Mouse (Mus musculus) erythroblast, adult 5-6 weeks (primary cell): Measurements from ENCODE around the gene Ssh3. TPM values are rescaled to one million over a fixed set of nuclear protein-coding genes. Genes with fewer than 3 reads are reported as not detected.

Experiments used
- ATAC-seq: replicated peaks from 2 replicates; pipeline ENCODE4 v1.8.0; 2016; ENCODE audit warnings: moderate number of reproducible peaks, mild to moderate bottlenecking, moderate TSS enrichment, inconsistent platforms; ENCODE audit not compliant: poor library complexity, low FRiP score, severe bottlenecking
- total RNA-seq, 2 experiments: library from RNA; stranded (forward) in 1 of 2; stranded (reverse) in 1 of 2; fragments of 150-400 nt in 1 of 2; fragments of 200-764, 138-1000 nt in 1 of 2; gene quantifications; 2 replicates each; pipeline versions ENCODE4 v1.2.3 to v1.2.4; 2015 to 2017; ENCODE audit warnings: low replicate concordance in 2 of 2

The Ssh3 gene
- total RNA-seq, 2 experiments from 2014 or later = 3.0 to 3.8 TPM

DNA sequence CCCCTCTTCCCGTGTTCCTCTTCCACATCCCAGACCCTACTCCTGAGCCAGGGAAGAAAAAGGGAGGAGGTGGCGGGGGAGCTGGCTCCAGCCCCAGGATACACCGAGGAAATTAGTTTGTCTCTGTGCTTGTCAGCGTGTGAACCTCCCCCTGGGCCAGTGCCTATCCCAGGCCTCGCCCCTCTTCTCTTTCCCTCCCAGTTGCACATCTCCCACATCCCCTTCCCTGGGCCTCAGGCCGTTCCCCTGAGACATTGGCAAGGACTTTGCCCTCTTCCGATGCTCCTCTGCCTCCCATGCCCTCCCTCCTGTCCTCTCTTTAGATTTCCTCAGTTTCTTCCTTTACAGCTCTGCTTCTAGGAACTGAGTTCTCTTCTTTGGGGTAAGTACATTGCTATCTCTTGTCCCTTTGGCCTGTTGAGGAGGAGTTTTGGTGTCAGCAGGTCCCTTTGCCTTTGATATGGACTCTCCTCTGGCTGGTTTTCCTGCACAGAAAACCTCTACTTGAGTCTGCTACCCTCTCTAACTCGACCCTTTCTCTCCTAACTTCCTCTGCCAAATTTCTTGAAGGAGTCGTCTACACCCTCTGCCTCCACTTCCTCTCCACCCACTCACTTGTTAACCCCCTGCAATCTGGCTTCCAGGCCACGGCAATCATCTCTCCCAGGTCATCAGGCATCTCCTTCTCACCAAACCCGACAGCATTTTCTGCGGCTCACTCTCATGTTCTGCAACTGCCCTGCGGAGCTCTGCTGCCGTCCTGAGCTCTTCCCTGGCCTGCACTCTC is 47.8 kb downstream of the Ssh3 start:
- no peak for ATAC-seq

DNA sequence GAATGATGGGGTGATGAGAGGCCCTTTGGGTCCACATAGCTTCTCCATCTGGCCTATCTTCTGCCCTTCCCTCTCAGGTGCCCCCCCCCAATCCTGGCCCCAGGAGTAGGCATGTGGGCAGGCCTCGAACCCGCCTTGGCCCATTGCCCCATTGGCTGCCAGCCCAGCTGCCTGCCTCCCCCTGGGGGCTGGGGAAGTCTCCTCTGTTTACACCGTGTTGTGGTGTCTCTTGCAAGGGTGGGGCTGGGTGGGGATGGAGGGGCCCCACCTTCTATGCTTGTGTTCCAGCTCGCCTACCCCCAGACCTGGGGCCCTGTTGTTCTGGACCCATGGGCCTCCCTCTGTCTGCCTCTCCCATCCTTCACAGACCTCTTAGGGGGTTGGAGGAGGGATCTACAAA is 48.6 kb downstream of the Ssh3 start:
- ATAC-seq = no peak

DNA sequence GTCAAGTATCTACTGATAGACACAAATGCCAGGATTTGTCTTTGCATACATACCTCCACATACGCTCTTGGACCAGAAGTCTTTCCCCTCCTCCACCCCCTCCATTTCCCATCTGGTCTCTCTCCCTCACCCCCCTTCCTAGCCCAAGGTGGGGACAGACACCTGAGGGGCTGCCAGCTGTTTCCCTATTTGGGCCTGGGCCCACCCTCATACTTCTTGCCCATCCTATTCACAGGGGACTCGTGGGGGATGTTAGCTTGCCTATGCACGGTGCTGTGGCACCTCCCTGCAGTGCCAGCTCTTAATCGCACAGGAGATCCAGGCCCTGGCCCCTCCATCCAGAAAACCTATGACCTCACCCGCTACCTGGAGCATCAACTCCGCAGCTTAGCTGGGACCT is 49.0 kb downstream of the Ssh3 start:
- ATAC-seq = no peak

DNA sequence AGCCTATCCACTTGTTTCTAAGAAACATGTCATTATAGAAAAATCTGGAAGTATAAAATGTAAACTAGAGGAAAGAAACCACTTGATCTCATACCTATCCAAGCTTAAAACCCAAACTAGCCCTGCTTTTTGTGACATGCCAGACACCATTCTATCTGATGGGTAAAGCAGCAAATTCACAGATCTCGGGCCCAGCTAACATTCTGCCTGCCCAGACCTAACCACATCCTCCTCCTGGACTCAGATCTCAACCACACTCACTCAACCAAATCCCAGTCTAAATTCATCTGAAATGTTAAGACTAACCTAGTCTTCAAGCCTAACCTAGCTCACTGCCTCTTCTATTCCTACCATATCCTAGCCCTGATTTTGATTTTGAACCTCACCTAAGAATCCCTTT is 50.2 kb downstream of the Ssh3 start:
- ATAC-seq = no peak

DNA sequence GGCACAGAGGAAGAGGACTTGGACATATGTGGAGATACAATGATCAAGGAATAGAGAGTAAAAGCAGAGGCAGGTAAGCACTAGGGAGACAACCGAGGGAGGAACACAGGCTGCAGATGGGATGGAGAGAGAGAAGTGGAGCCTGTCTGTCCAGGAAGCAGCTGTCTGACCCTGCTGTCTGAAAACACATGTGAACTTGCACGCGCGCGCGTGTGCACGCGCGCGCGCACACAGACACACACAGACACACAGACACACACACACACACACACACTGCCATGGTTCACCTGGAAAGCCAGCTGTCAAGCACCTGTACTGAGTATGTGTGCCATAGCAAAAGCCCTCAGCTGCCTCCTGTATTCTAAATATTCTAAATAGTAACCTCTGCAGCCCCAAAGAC is 50.7 kb downstream of the Ssh3 start:
- no peak for ATAC-seq

DNA sequence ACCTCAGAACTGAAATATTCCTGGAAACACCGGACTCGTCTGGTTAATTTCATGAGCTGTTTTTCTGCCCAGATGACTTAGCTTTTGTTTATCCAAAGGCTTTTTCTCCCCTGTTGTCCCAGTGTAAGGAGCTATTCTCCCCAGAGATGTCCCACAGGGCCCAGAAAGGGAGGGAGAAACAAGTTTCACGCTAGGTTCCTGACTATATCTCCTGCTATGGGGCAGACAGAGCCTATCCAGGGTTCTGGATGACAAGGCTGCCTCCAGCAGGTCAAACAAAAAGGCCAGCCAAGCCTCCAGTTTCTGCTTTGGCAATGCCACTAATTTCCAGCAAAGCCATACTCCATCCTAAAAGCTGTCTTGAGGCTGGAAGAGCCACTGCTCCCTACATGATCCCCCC is 51.1 kb downstream of the Ssh3 start:
- no peak for ATAC-seq

DNA sequence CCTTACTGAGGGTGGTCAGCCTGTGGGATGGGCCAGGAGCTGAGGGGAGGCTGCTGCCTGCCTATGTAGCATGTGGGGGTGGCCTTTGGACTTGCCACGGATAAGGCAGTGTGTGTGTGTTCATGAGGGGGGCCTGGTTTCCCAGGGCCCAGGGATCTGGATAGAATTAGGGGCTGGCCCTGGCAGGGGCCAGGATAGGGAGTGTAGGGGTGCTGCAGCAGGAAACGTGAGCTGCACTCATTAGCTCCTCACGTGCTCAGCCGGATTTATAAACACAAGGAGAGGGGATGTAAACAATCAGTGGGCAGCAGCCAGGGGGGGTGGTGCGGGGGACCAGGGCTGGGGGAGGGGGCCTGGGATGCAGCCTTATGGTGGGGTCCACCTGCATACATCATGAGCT is 51.8 kb downstream of the Ssh3 start:
- no peak for ATAC-seq

DNA sequence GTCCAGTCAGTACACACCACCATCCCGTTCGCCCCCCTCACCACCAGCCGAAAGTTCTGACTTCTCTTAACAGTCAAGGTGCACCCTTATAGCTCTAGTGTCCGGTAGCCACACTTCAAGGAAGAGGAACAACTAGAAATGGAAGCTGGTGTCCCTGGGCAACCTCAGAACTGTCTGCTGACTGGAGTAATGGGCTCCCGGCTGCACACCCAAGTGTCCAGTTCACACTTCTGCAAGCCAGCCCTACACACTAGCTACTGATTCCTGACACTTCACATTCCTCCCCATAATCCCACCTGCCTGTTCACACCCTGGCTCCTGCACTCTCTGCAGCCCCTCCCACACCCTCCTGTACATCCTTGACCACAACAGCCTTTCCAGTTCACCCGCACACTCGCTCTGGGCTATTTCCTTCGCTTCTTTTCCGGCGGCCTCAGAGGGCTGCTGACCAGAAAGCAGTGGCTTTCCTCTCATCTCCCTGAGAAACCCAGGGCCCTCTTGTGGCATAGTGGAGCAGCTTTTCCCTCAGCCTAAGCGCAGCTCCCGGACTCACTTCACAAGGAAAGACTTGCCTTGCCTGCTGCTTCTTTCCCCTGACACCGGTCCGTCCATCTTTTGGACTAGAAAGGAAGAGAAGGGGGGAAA is 52.8 kb downstream of the Ssh3 start:
- ATAC-seq = no peak

DNA sequence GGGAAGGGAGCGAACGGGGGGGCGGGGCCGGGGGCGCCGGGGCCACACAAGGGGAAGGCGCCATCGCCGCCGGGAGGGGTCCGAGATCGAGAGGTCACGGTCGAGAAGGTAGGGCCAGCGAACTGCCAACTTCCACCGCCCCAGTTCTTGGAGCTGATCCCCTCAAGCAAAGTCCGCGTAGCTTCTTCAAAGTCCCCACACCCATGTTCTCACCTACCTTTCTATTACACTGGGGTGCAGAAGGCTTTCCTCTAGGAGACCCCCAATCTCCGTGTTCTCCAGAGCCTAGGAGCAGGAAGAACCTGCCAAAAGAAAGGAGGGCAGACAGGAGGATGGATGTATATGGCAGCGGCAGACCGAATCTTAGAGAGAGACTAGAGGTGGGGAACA is 53.5 kb downstream of the Ssh3 start:
- no peak for ATAC-seq

DNA sequence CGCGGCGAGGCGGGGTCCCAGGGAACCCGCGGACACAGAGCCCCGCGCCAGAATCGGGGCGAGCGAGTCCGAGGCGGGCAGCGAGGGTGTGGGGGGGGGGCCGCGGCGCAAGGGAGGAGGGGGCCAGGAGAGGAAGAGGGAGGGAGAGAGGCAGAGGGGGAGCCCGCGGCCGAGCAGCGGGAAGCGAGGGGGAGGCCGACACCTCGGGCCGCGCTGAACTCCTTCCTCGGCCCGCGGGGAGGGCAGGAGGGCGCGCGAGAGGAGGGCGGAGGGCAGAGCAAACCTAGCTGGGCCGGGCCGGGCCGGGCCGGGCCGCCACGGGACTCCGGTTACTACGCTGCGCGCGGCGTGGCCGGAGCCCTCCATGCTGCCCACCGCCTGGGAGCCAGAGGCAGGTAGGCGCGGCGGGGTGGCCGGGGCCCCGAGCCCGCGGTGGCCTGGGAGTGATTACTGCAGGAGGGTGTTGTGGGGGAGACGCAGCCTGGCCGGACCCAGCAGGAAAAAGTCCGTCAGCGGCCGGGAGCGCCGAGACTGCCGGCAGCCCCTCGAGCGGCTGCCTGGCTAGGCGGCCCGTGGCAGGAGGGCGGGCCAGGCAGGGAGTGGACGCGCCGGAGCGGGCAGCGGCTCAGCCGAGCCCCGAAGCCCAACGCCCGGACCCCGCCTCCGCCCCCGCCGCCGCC is 54.1 kb downstream of the Ssh3 start:
- no peak for ATAC-seq

DNA sequence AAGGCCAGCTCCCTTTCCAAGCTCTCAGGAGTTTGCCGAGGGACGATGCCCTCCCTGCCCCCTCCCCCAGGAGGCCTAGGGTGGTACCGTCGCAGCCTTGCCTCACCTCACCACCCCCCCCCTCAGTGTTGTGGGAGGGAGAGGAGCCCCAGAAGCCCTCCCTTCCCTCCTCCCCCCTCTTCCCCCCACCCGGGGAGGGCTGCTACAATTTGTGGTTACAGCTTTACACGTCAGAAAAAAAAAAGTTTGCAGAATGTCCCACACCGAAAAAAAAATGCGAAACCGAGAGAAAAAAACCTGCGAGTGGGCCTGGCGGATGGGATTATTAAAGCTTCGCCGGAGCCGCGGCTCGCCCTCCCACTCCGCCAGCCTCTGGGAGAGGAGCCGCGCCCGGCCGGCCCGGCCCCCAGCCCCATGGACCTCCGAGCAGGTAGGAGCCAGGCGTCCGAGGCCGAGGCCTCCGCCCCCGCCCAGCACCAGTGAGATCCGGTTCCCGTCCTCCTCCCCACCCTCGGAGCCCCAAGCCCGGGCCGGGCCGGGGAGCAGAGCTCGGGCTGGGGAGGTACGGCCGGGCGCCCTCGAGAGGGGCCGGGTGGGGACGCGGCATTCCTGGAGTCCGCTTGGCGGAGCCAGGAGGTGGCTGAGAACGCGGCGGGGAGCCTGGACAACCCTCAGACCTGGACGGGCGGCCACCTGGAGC is 54.8 kb downstream of the Ssh3 start, which contains the start of the genes Clcf1 and AC109138.7:
Gene Clcf1 (plus strand): TSS at position 168 of the 700 bp plus-strand sequence.
Gene AC109138.7 (plus strand): TSS at position 287 of the 700 bp plus-strand sequence.
- no peak for ATAC-seq

DNA sequence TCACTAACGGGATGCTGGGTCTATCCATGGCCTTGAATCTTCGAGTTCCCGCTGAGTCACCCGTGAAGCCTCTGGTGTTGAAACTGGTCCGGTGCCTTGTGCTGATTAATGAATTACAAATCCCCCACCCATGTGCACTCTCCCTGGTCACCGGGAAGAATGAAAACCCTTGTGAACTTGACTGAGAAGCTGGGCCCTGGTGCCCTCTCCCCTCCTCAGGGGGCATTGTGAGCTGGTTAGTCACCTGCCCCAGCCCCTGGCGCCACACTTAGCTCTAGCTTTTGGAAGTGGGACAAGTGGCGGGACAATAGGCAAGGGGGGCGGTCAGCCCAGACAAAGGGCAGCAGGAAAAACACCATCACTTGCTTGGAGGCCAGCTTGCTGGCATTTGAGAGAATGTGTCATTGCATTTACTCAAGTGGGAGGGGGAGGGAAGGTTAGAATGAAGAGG is 55.4 kb downstream of the Ssh3 start:
- no peak for ATAC-seq

DNA sequence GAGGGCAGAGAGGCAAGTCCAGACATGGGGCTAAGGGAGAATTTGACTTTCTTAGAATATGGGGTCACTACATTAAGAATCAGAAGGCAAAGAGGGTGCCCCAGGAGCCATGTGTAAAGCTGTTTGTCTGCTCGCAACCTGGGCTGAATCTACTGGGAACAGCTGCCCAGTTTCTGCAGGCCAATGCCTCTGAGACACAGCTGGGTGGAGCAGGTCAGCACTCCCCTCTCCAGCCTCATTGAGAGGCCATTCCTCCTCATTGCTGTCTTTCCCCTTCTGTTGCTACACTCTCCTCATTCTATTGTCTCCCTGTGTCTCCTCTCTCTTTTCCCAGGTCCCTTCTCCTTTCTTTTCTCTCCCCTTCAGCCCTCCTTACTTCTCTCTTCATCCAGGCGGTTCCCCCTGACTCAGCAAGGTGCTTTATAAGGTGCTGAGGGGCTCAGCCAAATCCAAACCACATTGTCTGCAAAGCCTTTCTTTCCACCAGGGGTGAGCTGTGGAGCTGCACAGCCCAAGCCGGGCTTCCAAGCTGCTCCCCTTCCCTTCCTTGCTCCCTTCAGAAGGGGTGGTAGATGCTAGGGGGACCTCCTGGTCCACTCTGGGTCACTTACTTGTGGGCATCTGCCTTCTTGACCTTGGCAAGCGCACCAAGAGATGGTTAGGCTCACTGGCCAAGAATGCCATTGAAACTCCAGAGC is 56.9 kb downstream of the Ssh3 start:
- ATAC-seq = no peak

Other genes starting within 250 kb of the Ssh3 start
- 79.2 and 134 TPM in 2 replicates for gene Gstp1, start 231.2 kb downstream of the Ssh3 start, total RNA-seq (2015; ENCODE audit: low replicate concordance)
- 15.5 and 40.6 TPM in 2 replicates for gene Gstp1, start 231.2 kb downstream of the Ssh3 start, total RNA-seq (2017; ENCODE audit: low replicate concordance)
- gene Gstp2, start 223.2 kb downstream of the Ssh3 start, total RNA-seq (2015; ENCODE audit: low replicate concordance) = not detected in 2 replicates
- gene Gstp2, start 223.2 kb downstream of the Ssh3 start, total RNA-seq (2017; ENCODE audit: low replicate concordance) = 1.4 and 2.1 TPM in 2 replicates
- 4.2 and 30.2 TPM in 2 replicates for gene Gstp3, start 209.6 kb downstream of the Ssh3 start, total RNA-seq (2015; ENCODE audit: low replicate concordance)
- gene Gstp3, start 209.6 kb downstream of the Ssh3 start, total RNA-seq (2017; ENCODE audit: low replicate concordance) = 8.4 and 11.1 TPM in 2 replicates
- not detected in 2 replicates for gene Cabp2, start 187.6 kb downstream of the Ssh3 start, total RNA-seq (2015; ENCODE audit: low replicate concordance)
- gene Cabp2, start 187.6 kb downstream of the Ssh3 start, total RNA-seq (2017; ENCODE audit: low replicate concordance) = not detected in 2 replicates
- gene Cdk2ap2, start 172.0 kb downstream of the Ssh3 start, total RNA-seq (2015; ENCODE audit: low replicate concordance) = 51.9 and 92.4 TPM in 2 replicates
- gene Cdk2ap2, start 172.0 kb downstream of the Ssh3 start, total RNA-seq (2017; ENCODE audit: low replicate concordance) = 11.8 and 18.7 TPM in 2 replicates
- 20.1 and 32.7 TPM in 2 replicates for gene Pitpnm1, start 169.2 kb downstream of the Ssh3 start, total RNA-seq (2015; ENCODE audit: low replicate concordance)
- 17.0 and 19.7 TPM in 2 replicates for gene Pitpnm1, start 169.2 kb downstream of the Ssh3 start, total RNA-seq (2017; ENCODE audit: low replicate concordance)
- gene Aip, start 143.3 kb downstream of the Ssh3 start, total RNA-seq (2015; ENCODE audit: low replicate concordance) = 35.7 and 52.1 TPM in 2 replicates
- 20.9 and 49.9 TPM in 2 replicates for gene Aip, start 143.3 kb downstream of the Ssh3 start, total RNA-seq (2017; ENCODE audit: low replicate concordance)
- not detected in 2 replicates for gene Gpr152, start 129.4 kb downstream of the Ssh3 start, total RNA-seq (2015; ENCODE audit: low replicate concordance)
- not detected in 2 replicates for gene Gpr152, start 129.4 kb downstream of the Ssh3 start, total RNA-seq (2017; ENCODE audit: low replicate concordance)
- gene Cabp4, start 125.1 kb downstream of the Ssh3 start, total RNA-seq (2015; ENCODE audit: low replicate concordance) = not detected in 2 replicates
- gene Cabp4, start 125.1 kb downstream of the Ssh3 start, total RNA-seq (2017; ENCODE audit: low replicate concordance) = 0.43 TPM in 1 of 2 replicates, not detected in the other
- gene Coro1b, start 120.6 kb downstream of the Ssh3 start, total RNA-seq (2015; ENCODE audit: low replicate concordance) = 55.8 and 69.6 TPM in 2 replicates
- gene Coro1b, start 120.6 kb downstream of the Ssh3 start, total RNA-seq (2017; ENCODE audit: low replicate concordance) = 19.1 and 22.6 TPM in 2 replicates
- 22.9 and 36.6 TPM in 2 replicates for gene Ptprcap, start 115.6 kb downstream of the Ssh3 start, total RNA-seq (2015; ENCODE audit: low replicate concordance)
- 7.7 and 8.3 TPM in 2 replicates for gene Ptprcap, start 115.6 kb downstream of the Ssh3 start, total RNA-seq (2017; ENCODE audit: low replicate concordance)
- 7.1 and 25.3 TPM in 2 replicates for gene Rps6kb2, start 105.8 kb downstream of the Ssh3 start, total RNA-seq (2015; ENCODE audit: low replicate concordance)
- 23.9 and 27.2 TPM in 2 replicates for gene Rps6kb2, start 105.8 kb downstream of the Ssh3 start, total RNA-seq (2017; ENCODE audit: low replicate concordance)
- 0.84 and 6.5 TPM in 2 replicates for gene Carns1, start 93.7 kb downstream of the Ssh3 start, total RNA-seq (2015; ENCODE audit: low replicate concordance)
- 0.60 and 0.70 TPM in 2 replicates for gene Carns1, start 93.7 kb downstream of the Ssh3 start, total RNA-seq (2017; ENCODE audit: low replicate concordance)
- 8.8 and 25.7 TPM in 2 replicates for gene Tbc1d10c, start 77.9 kb downstream of the Ssh3 start, total RNA-seq (2015; ENCODE audit: low replicate concordance)
- 5.8 and 11.3 TPM in 2 replicates for gene Tbc1d10c, start 77.9 kb downstream of the Ssh3 start, total RNA-seq (2017; ENCODE audit: low replicate concordance)
- 100 and 139 TPM in 2 replicates for gene Ppp1ca, start 77.1 kb downstream of the Ssh3 start, total RNA-seq (2015; ENCODE audit: low replicate concordance)
- 131 and 151 TPM in 2 replicates for gene Ppp1ca, start 77.1 kb downstream of the Ssh3 start, total RNA-seq (2017; ENCODE audit: low replicate concordance)
- gene Rad9a, start 67.5 kb downstream of the Ssh3 start, total RNA-seq (2015; ENCODE audit: low replicate concordance) = 12.7 and 23.2 TPM in 2 replicates
- 9.1 and 15.7 TPM in 2 replicates for gene Rad9a, start 67.5 kb downstream of the Ssh3 start, total RNA-seq (2017; ENCODE audit: low replicate concordance)
- gene Clcf1, start 54.9 kb downstream of the Ssh3 start, total RNA-seq (2015; ENCODE audit: low replicate concordance) = 0.38 TPM in 1 of 2 replicates, not detected in the other
- gene Clcf1, start 54.9 kb downstream of the Ssh3 start, total RNA-seq (2017; ENCODE audit: low replicate concordance) = not detected in 2 replicates
- gene AC109138.7, start 54.8 kb downstream of the Ssh3 start, total RNA-seq (2015; ENCODE audit: low replicate concordance) = not detected in 2 replicates
- not detected in 2 replicates for gene AC109138.7, start 54.8 kb downstream of the Ssh3 start, total RNA-seq (2017; ENCODE audit: low replicate concordance)
- gene Pold4, start 37.3 kb downstream of the Ssh3 start, total RNA-seq (2015; ENCODE audit: low replicate concordance) = 23.6 and 25.4 TPM in 2 replicates
- 8.8 and 30.3 TPM in 2 replicates for gene Pold4, start 37.3 kb downstream of the Ssh3 start, total RNA-seq (2017; ENCODE audit: low replicate concordance)
- gene Ankrd13d, start 14.0 kb upstream of the Ssh3 start, total RNA-seq (2015; ENCODE audit: low replicate concordance) = 0.63 TPM in 1 of 2 replicates, not detected in the other
- 0.84 TPM in 1 of 2 replicates, not detected in the other for gene Ankrd13d, start 14.0 kb upstream of the Ssh3 start, total RNA-seq (2017; ENCODE audit: low replicate concordance)
- 63.4 and 93.2 TPM in 2 replicates for gene Grk2, start 37.0 kb upstream of the Ssh3 start, total RNA-seq (2015; ENCODE audit: low replicate concordance)
- 40.1 and 60.1 TPM in 2 replicates for gene Grk2, start 37.0 kb upstream of the Ssh3 start, total RNA-seq (2017; ENCODE audit: low replicate concordance)
- gene Kdm2a, start 129.1 kb upstream of the Ssh3 start, total RNA-seq (2015; ENCODE audit: low replicate concordance) = 56.6 and 57.5 TPM in 2 replicates
- gene Kdm2a, start 129.1 kb upstream of the Ssh3 start, total RNA-seq (2017; ENCODE audit: low replicate concordance) = 71.1 and 123 TPM in 2 replicates
- gene Rhod, start 170.3 kb upstream of the Ssh3 start, total RNA-seq (2015; ENCODE audit: low replicate concordance) = not detected in 2 replicates
- not detected in 2 replicates for gene Rhod, start 170.3 kb upstream of the Ssh3 start, total RNA-seq (2017; ENCODE audit: low replicate concordance)
- gene Syt12, start 208.3 kb upstream of the Ssh3 start, total RNA-seq (2015; ENCODE audit: low replicate concordance) = not detected in 2 replicates
- not detected in 2 replicates for gene Syt12, start 208.3 kb upstream of the Ssh3 start, total RNA-seq (2017; ENCODE audit: low replicate concordance)
- not detected in 2 replicates for gene 2010003K11Rik, start 229.4 kb upstream of the Ssh3 start, total RNA-seq (2015; ENCODE audit: low replicate concordance)
- 0.94 TPM in 1 of 2 replicates, not detected in the other for gene 2010003K11Rik, start 229.4 kb upstream of the Ssh3 start, total RNA-seq (2017; ENCODE audit: low replicate concordance)
- gene Pcx, start 241.3 kb upstream of the Ssh3 start, total RNA-seq (2015; ENCODE audit: low replicate concordance) = 15.0 and 32.6 TPM in 2 replicates
- 31.5 and 31.9 TPM in 2 replicates for gene Pcx, start 241.3 kb upstream of the Ssh3 start, total RNA-seq (2017; ENCODE audit: low replicate concordance)